In the genomic region with DNA sequence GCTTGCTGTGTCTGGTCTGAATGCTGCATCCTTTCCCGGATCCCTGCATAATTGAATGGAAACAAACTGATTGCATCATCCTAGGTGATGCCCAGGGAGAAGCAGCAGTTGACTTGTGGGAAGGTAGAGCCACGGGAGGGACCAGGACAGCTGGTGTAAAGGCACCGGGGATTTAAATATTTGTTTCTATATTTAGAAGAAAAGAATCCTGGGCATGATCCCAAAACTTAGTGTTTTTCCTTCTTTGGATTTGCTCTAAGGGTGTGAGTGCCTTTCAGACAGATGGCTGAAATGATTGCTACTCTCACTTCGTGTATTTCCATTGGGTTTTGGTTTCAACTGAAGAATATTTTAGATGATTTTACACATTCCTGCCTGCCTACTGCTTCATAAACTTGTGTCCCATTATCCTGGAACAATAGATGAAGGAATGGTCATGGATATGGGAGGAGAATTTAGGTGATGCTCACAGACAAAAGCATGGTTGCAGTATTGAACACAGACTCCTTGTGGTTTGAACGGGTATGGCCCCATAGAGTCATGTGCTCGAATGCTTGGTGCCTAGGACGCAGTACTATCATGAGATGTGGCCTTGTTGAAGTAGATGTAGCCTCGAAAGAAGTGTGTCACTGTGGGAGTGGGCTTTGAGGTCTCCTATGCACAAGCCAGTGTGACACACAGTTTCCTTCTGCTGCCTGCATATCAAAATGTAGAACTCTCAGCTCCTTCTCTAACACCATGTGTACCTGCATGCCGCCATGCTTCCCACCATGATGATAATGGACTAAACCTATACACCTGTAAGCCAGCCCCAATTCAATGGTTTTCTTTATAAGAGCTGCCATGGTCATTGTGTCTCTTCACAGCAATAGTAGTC, we compare ENCODE assay signal across 21 mouse cellular contexts. TPM values are rescaled to one million over a fixed set of nuclear protein-coding genes. Genes with fewer than 3 reads are reported as not detected.
DNase-seq lines count a peak whose midpoint lies in the region; ATAC-seq and TF ChIP-seq lines count a peak whose summit lies in the region.
"Had no signal": no experiment of that assay in that cellular context is flagged by ENCODE, and none has a peak within 500 bp of the region (broad histone marks: within the 10 kb centered on the region; RNA-seq: fewer than 3 reads in every experiment).

No protein-coding gene starts in this region.

- H3K27me3 ChIP-seq in embryonic facial prominence, embryonic 14.5 days (replicated peaks; ENCODE audit: control insufficient read depth, insufficient read depth, low read length): no peaks in the 10 kb centered on the region
- H3K27me3 ChIP-seq in embryonic facial prominence, embryonic 10.5 days (replicated peaks; ENCODE audit: low read depth, poor library complexity, severe bottlenecking): no peaks in the 10 kb centered on the region
- no peaks in the 10 kb centered on the region for H3K27me3 ChIP-seq in forebrain, postnatal 0 days (ENCODE audit: insufficient read depth, low read length)
- H3K27me3 ChIP-seq: embryonic facial prominence, embryonic 12.5 days; heart, embryonic 15.5 days; limb, embryonic 12.5 days had no signal

- ATAC-seq in embryonic facial prominence, embryonic 14.5 days (ENCODE audit: low read depth): 0 out of 2 replicates have a peak, but pooled peaks have one; percentile 62
- peak; percentile 84 for ATAC-seq in forebrain, postnatal 0 days

- H3K4me1 ChIP-seq in embryonic facial prominence, embryonic 14.5 days (ENCODE audit: control insufficient read depth, insufficient read depth, low read length): no peaks in the 10 kb centered on the region
- H3K4me1 ChIP-seq in embryonic facial prominence, embryonic 10.5 days: no peaks in the 10 kb centered on the region
- H3K4me1 ChIP-seq in forebrain, postnatal 0 days (ENCODE audit: insufficient read depth): peaks cover 6% of the 10 kb centered on the region; the same call in 1 of the 2 replicates
- H3K4me1 ChIP-seq: embryonic facial prominence, embryonic 12.5 days; heart, embryonic 15.5 days; hindbrain, embryonic 10.5 days; limb, embryonic 12.5 days had no signal

- H3K4me2 ChIP-seq in embryonic facial prominence, embryonic 14.5 days (ENCODE audit: low read depth, low read length): no peak overlapping the region
- no peak overlapping the region for H3K4me2 ChIP-seq in forebrain, postnatal 0 days (ENCODE audit: low read depth)
- H3K4me2 ChIP-seq: embryonic facial prominence, embryonic 12.5 days; heart, embryonic 15.5 days; limb, embryonic 12.5 days had no signal

- no peak for DNase-seq in embryonic facial prominence, embryonic 14.5 days (ENCODE audit: low spot score)
- no peak for DNase-seq in embryonic facial prominence, embryonic 10.5 days (ENCODE audit: low spot score)
- DNase-seq in layer of hippocampus, adult 11-12 months (ENCODE audit: low spot score): peak; percentile 51
- no peak for DNase-seq in layer of hippocampus, postnatal 36 days
- DNase-seq in Muller cell, postnatal 12 days (ENCODE audit: inconsistent ontology term): peak; percentile 52
- DNase-seq in forebrain, postnatal 0 days: peak; percentile 76
- no peak for DNase-seq in thymus, postnatal 25 days
- DNase-seq: adrenal gland, adult 2 months; lung, postnatal 14 days; thymus, postnatal 4 days had no signal

- peak; percentile 25; the same call in 1 of the 2 replicates for TF ChIP-seq CTCF in forebrain, postnatal 0 days (IDR thresholded peaks at IDR 0.05; ENCODE audit: low read depth)

- WGBS in embryonic facial prominence, embryonic 14.5 days: 73% methylated on average over 9 of the region's 9 CpGs
- WGBS in embryonic facial prominence, embryonic 10.5 days: 84% methylated on average over 9 of the region's 9 CpGs
- WGBS in forebrain, postnatal 0 days: 57% methylated on average over 9 of the region's 9 CpGs

- no peaks in the 10 kb centered on the region for H3K36me3 ChIP-seq in embryonic facial prominence, embryonic 14.5 days (ENCODE audit: control insufficient read depth, insufficient read depth, low read length)
- H3K36me3 ChIP-seq in embryonic facial prominence, embryonic 10.5 days (replicated peaks): no peaks in the 10 kb centered on the region
- H3K36me3 ChIP-seq in forebrain, postnatal 0 days (ENCODE audit: insufficient read depth): no peaks in the 10 kb centered on the region
- H3K36me3 ChIP-seq: embryonic facial prominence, embryonic 12.5 days; heart, embryonic 15.5 days; hindbrain, embryonic 10.5 days; limb, embryonic 12.5 days had no signal

- no peak overlapping the region for H3K9ac ChIP-seq in embryonic facial prominence, embryonic 14.5 days (ENCODE audit: low read depth, low read length)
- no peak overlapping the region; the same call in 1 of the 2 replicates for H3K9ac ChIP-seq in forebrain, postnatal 0 days
- H3K9ac ChIP-seq: embryonic facial prominence, embryonic 12.5 days; heart, embryonic 15.5 days; limb, embryonic 12.5 days; liver, embryonic 14.5 days had no signal

- H3K27ac ChIP-seq in embryonic facial prominence, embryonic 14.5 days (replicated peaks; ENCODE audit: low read depth, low read length): no peak overlapping the region
- no peak overlapping the region for H3K27ac ChIP-seq in embryonic facial prominence, embryonic 10.5 days (replicated peaks)
- peak overlapping the region; percentile 37 for H3K27ac ChIP-seq in forebrain, postnatal 0 days (ENCODE audit: low read depth, low read length)
- H3K27ac ChIP-seq: embryonic facial prominence, embryonic 12.5 days; heart, embryonic 15.5 days; hindbrain, embryonic 10.5 days; kidney, postnatal 0 days; limb, embryonic 12.5 days; liver, embryonic 14.5 days had no signal

- H3K4me3 ChIP-seq in embryonic facial prominence, embryonic 14.5 days (ENCODE audit: low read depth, low read length): no peak overlapping the region
- no peak overlapping the region for H3K4me3 ChIP-seq in embryonic facial prominence, embryonic 10.5 days
- no peak overlapping the region for H3K4me3 ChIP-seq in forebrain, postnatal 0 days (ENCODE audit: low read depth, low read length)
- H3K4me3 ChIP-seq: embryonic facial prominence, embryonic 12.5 days; heart, embryonic 15.5 days; hindbrain, embryonic 10.5 days; limb, embryonic 12.5 days had no signal

- no peaks in the 10 kb centered on the region for H3K9me3 ChIP-seq in embryonic facial prominence, embryonic 14.5 days (ENCODE audit: control insufficient read depth, low read length)
- no peaks in the 10 kb centered on the region for H3K9me3 ChIP-seq in embryonic facial prominence, embryonic 10.5 days
- H3K9me3 ChIP-seq in forebrain, postnatal 0 days (ENCODE audit: low read length): no peaks in the 10 kb centered on the region
- H3K9me3 ChIP-seq: embryonic facial prominence, embryonic 12.5 days; heart, embryonic 15.5 days; hindbrain, embryonic 10.5 days; limb, embryonic 12.5 days had no signal

RNA-seq across cellular contexts. Expression of gene Gm11042, which starts 12.5 kb away (rescaled TPM):
- not detected in 2 replicates for polyA plus RNA-seq in embryonic facial prominence, embryonic 14.5 days (2014; fragmentation: Nextera tagmentation; extraction: Ambion mirVana)
- polyA plus RNA-seq in embryonic facial prominence, embryonic 10.5 days (2016; fragmentation: Nextera tagmentation; extraction: Ambion mirVana): not detected in 2 replicates
- total RNA-seq in layer of hippocampus, postnatal 36 days (2021): not detected
- total RNA-seq in forebrain, postnatal 0 days (2014; rRNA removed): not detected in 2 replicates
- polyA plus RNA-seq in forebrain, postnatal 0 days (2015; fragmentation: Nextera tagmentation; extraction: Ambion mirVana): not detected in 2 replicates
- total RNA-seq: adrenal gland, adult 2 months; gastrocnemius, postnatal 4 days; layer of hippocampus, postnatal 25 days had no signal
- polyA plus RNA-seq: adrenal gland, adult 2 months; C2C12; embryonic facial prominence, embryonic 12.5 days; heart, embryonic 15.5 days; hindbrain, embryonic 10.5 days; intestine, embryonic 14.5 days; kidney, postnatal 0 days; limb, embryonic 12.5 days; liver, embryonic 14.5 days; testis, adult 2 months had no signal

Comparison
In these comparisons a context has a peak if more than half of its experiments do, and no peak if none do; other contexts are left out.
1. DNase-seq: peak in layer of hippocampus, adult 11-12 months (single experiment), Muller cell, postnatal 12 days (single experiment) and forebrain, postnatal 0 days (single experiment); none in embryonic facial prominence, embryonic 14.5 days (single experiment), embryonic facial prominence, embryonic 10.5 days (single experiment), layer of hippocampus, postnatal 36 days (0 of 2) and thymus, postnatal 25 days (single experiment).